Mouse (Mus musculus) hindbrain, postnatal 0 days (tissue): ENCODE data around the gene Ankrd28. TPM values are rescaled to one million over a fixed set of nuclear protein-coding genes. Genes with fewer than 3 reads are reported as not detected.

Source experiments
- ATAC-seq: fragments of 200-750 bp; cut with Nextera tagmentation; 2 replicates; pipeline ENCODE4 v1.8.0; 2017; ENCODE audit warnings: mild to moderate bottlenecking, moderate TSS enrichment, moderate library complexity
- DNase-seq: peaks from one replicate; pipeline ENCODE4 v3.0.0-alpha.2; 2015; ENCODE audit warnings: low spot score
- H3K27ac ChIP-seq: fragments of 300-500 bp; sonication (generic); 2 replicates; pipeline ENCODE4 v1.5.1; 2014; ENCODE audit warnings: mild to moderate bottlenecking
- H3K27me3 ChIP-seq: fragments of 300-500 bp; sonication (generic); 2 replicates; pipeline ENCODE4 v1.6.1; 2014; ENCODE audit warnings: low read length, mixed read lengths; ENCODE audit not compliant: insufficient read depth
- H3K36me3 ChIP-seq: fragments of 300-500 bp; sonication (generic); 2 replicates; pipeline ENCODE4 v1.6.1; 2014; ENCODE audit warnings: low read length, mixed read lengths; ENCODE audit not compliant: insufficient read depth
- H3K4me1 ChIP-seq: fragments of 300-500 bp; sonication (generic); 2 replicates; pipeline ENCODE4 v1.6.1; 2014; ENCODE audit warnings: antibody characterized with exemption, low read length, mixed read lengths; ENCODE audit not compliant: insufficient read depth
- H3K4me2 ChIP-seq: fragments of 300-500 bp; sonication (generic); 2 replicates; pipeline ENCODE4 v1.6.1; 2014; ENCODE audit warnings: low read depth, mild to moderate bottlenecking, low read length, moderate library complexity, mixed read lengths
- H3K4me3 ChIP-seq: fragments of 300-500 bp; sonication (generic); 2 replicates; pipeline ENCODE4 v1.5.1; 2014; ENCODE audit warnings: low read length
- H3K9ac ChIP-seq: fragments of 300-500 bp; sonication (generic); replicated peaks from 2 replicates; pipeline ENCODE4 v1.6.1; 2014; ENCODE audit warnings: mild to moderate bottlenecking, low read length, moderate library complexity, mixed read lengths
- H3K9me3 ChIP-seq: fragments of 300-500 bp; sonication (generic); 2 replicates; pipeline ENCODE4 v1.6.1; 2016; ENCODE audit warnings: low read length, mixed read lengths
- CTCF ChIP-seq: IDR thresholded peaks from 2 replicates; pipeline ENCODE4 v1.5.1; 2016; ENCODE audit warnings: antibody characterized with exemption, control low read depth, low read depth
- WGBS: fragments of 180-500 bp; shearing (Covaris S2); extraction: QIAGEN DNeasy Blood & Tissue Kit; methylation state at CpG from one replicate; pipeline ENCODE4 v1.1.7; 2014; 5-methylcytosine and 5-hydroxymethylcytosine counted together
- polyA plus RNA-seq: library from polyadenylated mRNA; unstranded; fragments of >200 nt; fragmentation: Nextera tagmentation; extraction: Ambion mirVana; gene quantifications from 2 replicates; pipeline ENCODE4 v1.2.1, GENCODE M21; 2015
- total RNA-seq: library from RNA; depleted of rRNA; stranded (reverse); fragments of >200 nt; gene quantifications from 2 replicates; pipeline ENCODE4 v1.2.3, GENCODE M21; 2014

Gene Ankrd28
- total and polyA plus RNA-seq, 2 experiments from 2014 or later = 8.1 to 24.9 TPM

GRCm38 (mm10) chr14:31697346-31697745 lies 133.1 kb downstream of the Ankrd28 start:
- ATAC-seq (no peak), DNase-seq (no peak)
- no peak overlapping the region for H3K4me3 ChIP-seq
- no peak for TF ChIP-seq CTCF
- H3K4me1 ChIP-seq = no peaks in the 10 kb centered on the region
- H3K4me2 ChIP-seq = no peak overlapping the region
- peaks cover 20% of the 10 kb centered on the region for H3K36me3 ChIP-seq
- H3K9ac ChIP-seq = no peak overlapping the region
- no peak overlapping the region for H3K27ac ChIP-seq
- WGBS = 92% methylated on average over 3 of the region's 3 CpGs
- no peaks in the 10 kb centered on the region for H3K9me3 ChIP-seq
- H3K27me3 ChIP-seq = no peaks in the 10 kb centered on the region

DNA sequence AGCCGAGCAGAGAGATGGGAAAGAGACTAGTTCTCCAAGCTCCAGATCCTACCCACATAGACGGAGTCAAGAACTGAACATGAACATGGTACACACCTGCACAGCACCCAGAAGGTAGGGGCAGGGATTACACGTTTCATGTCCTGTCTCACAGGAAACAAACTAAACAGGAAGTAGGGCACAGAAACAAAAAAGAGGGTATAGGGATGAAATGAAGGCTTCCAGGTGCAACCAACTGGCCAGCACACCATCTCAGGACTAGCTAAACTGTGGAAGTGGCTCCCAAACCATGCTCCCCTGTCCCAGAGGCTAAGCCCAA lies 133.5 kb downstream of the Ankrd28 start:
- Histone ChIP-seq H3K9me3 (no peaks in the 10 kb centered on the region), H3K4me3 (no peak overlapping the region), H3K27ac (no peak overlapping the region), H3K27me3 (no peaks in the 10 kb centered on the region), H3K4me2 (no peak overlapping the region), H3K36me3 (peaks cover 20% of the 10 kb centered on the region), H3K4me1 (no peaks in the 10 kb centered on the region), H3K9ac (no peak overlapping the region)
- WGBS = 91% methylated on average over 3 of the region's 3 CpGs
- no peak for ATAC-seq
- TF ChIP-seq CTCF = no peak
- no peak for DNase-seq

GRCm38 (mm10) chr14:31696206-31696984 lies 134.1 kb downstream of the Ankrd28 start:
- Histone ChIP-seq H3K27me3 (no peaks in the 10 kb centered on the region), H3K4me3 (no peak overlapping the region), H3K9me3 (no peaks in the 10 kb centered on the region), H3K9ac (no peak overlapping the region), H3K4me1 (no peaks in the 10 kb centered on the region), H3K4me2 (no peak overlapping the region), H3K27ac (no peak overlapping the region), H3K36me3 (peaks cover 15% of the 10 kb centered on the region)
- no peak for ATAC-seq
- no peak for TF ChIP-seq CTCF
- no peak for DNase-seq
- 88% methylated on average over 9 of the region's 9 CpGs for WGBS

GRCm38 (mm10) chr14:31692536-31692935 lies 137.9 kb downstream of the Ankrd28 start:
- Histone ChIP-seq H3K4me2 (no peak overlapping the region), H3K27ac (no peak overlapping the region), H3K27me3 (no peaks in the 10 kb centered on the region), H3K9me3 (no peaks in the 10 kb centered on the region), H3K4me1 (no peaks in the 10 kb centered on the region), H3K9ac (no peak overlapping the region), H3K4me3 (no peak overlapping the region), H3K36me3 (no peaks in the 10 kb centered on the region)
- WGBS = 89% methylated on average over 6 of the region's 6 CpGs
- TF ChIP-seq CTCF = no peak
- DNase-seq = no peak
- no peak for ATAC-seq

- Histone ChIP-seq H3K27me3 (no peaks in the 10 kb centered on the region), H3K4me1 (no peaks in the 10 kb centered on the region), H3K9me3 (no peaks in the 10 kb centered on the region), H3K4me3 (no peak overlapping the region), H3K4me2 (no peak overlapping the region), H3K27ac (no peak overlapping the region), H3K9ac (no peak overlapping the region), H3K36me3 (no peaks in the 10 kb centered on the region)
- TF ChIP-seq CTCF = no peak
- ATAC-seq (no peak), DNase-seq (no peak)
- WGBS = 90% methylated on average over 1 of the region's 1 CpGs
These were observed 144.2 kb downstream of the Ankrd28 start for GRCm38 (mm10) chr14:31686231-31686630.

DNA sequence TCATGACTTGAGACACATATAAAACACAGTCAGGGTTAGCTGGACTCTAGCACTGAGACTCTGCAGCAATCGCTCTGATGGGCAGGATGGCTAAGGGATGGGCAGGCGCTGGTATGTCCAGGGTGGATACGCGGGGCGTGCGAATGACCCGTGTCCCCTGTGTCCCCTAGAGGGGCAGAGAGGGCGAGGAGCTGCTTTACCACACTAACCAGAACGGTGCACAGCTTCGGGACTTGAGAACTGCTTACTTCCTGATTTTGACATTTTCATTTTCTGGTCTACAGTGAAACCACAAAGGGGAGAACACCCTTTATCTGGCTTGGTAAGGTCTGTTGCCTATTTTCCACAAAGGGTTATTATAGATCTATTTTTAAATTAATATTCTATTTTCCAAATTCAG lies 144.8 kb downstream of the Ankrd28 start:
- WGBS = 86% methylated on average over 10 of the region's 10 CpGs

DNA sequence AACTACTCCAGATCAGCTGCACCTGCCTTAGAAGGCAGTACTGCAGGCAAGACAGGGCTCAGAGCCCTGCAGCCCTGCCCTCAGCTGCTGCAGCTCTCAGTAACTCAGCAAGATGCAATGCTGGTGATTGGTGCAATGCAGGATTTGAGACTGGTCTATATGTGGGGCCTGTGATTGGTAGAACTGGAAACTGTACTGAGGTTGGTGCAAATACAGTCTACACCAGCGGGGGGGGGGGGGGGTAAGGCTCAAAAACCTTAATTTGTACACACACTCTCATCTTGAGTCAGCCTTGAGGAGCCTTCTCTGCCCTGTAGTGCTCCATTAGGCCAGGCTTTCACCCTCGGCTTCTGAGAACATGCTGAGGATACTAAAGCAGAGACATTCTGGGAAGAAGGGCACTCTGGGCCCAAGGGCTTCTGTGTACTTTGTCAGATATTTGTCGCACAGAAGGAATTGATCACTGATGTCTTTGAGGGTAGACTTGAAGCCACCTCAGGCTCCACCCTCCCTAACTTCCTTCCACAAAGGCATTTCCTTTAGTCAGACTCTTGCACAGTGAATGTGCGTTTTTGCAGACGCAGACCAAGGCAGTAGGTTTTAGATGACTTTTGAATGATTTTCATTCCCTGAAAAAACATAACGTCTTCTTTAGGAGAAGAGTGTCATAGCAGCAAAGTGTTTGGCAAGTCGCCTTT lies 146.0 kb downstream of the Ankrd28 start:
- ATAC-seq (no peak), DNase-seq (no peak)
- no peaks in the 10 kb centered on the region for H3K9me3 ChIP-seq
- TF ChIP-seq CTCF = no peak
- H3K36me3 ChIP-seq = no peaks in the 10 kb centered on the region
- no peak overlapping the region for H3K4me3 ChIP-seq
- H3K9ac ChIP-seq = no peak overlapping the region
- no peaks in the 10 kb centered on the region for H3K27me3 ChIP-seq
- H3K4me1 ChIP-seq = no peaks in the 10 kb centered on the region
- no peak overlapping the region for H3K27ac ChIP-seq
- 74% methylated on average over 7 of the region's 7 CpGs for WGBS
- H3K4me2 ChIP-seq = no peak overlapping the region

More for the DNA sequence above, 144.8 kb downstream of the Ankrd28 start:
- H3K36me3 ChIP-seq = no peaks in the 10 kb centered on the region
- no peak overlapping the region for H3K27ac ChIP-seq
- DNase-seq (no peak), ATAC-seq (no peak)
- no peak for TF ChIP-seq CTCF
- no peaks in the 10 kb centered on the region for H3K4me1 ChIP-seq
- H3K9ac ChIP-seq = no peak overlapping the region
- no peaks in the 10 kb centered on the region for H3K9me3 ChIP-seq
- H3K27me3 ChIP-seq = no peaks in the 10 kb centered on the region
- no peak overlapping the region for H3K4me3 ChIP-seq
- no peak overlapping the region for H3K4me2 ChIP-seq
